Mouse (Mus musculus) sigmoid colon, adult 10 weeks (tissue): ENCODE measurements around the gene Astl. TPM values are rescaled to one million over a fixed set of nuclear protein-coding genes. Genes with fewer than 3 reads are reported as not detected.

ENCODE experiments used
- polyA plus RNA-seq: library from polyadenylated mRNA; stranded (reverse); fragments of 350-450 nt; fragmentation: Illumina TruSeq; extraction: RNeasy Lipid Tissue Mini Kit (QIAGEN cat#74804); gene quantifications from one replicate; pipeline ENCODE4 v1.2.3, GENCODE M21; 2014; ENCODE audit warnings: low read depth, low replicate concordance

Astl gene
- not detected for polyA plus RNA-seq

GRCm38 (mm10) chr2:127338416-127338815, at the start of gene Astl:
Gene Astl (plus strand): TSS chr2:127338639.

GRCm38 (mm10) chr2:127335767-127336496, 2.5 kb upstream of the Astl start, which contains the start of gene Dusp2:
Gene Dusp2 (plus strand): TSS chr2:127336159.

DNA sequence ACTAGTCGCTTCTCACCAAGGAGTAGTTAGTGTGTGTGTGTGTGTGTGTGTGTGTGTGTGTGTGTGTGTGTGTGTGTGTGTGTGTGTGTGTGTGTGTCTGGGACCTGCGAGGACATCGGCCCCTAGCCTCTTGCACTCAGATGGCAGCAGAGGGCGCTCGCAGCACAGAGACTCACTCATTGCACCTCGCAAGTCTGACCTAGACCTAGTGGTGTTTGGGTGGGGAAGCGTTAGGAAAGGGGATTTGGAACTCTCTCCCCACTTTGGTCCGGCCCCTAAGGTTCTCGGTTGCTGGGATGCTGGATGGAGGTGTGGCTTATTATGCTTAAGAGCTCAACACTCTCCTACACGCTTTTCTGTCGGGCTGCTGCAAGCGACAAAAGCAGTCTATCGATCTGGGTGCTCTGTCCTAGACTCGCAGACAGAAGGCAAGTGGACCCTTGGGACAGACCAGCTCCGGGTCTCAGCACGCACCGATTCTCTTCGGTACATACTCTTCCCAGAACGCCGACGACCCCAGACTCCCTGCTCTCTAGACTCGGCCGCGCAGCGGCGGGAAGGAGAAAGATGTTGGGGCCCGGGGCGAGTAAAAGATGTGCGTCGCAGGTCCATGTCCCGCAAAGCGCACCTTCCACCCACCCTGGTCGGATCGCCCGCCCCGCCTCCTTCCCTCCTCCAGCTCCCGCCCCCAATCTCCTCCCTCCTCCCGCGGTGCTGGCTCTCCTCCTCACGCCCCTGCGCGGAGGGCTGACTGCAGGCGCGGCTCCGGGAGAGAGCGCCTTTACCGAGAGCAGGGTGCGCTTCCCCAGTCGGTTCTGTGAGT, 24.2 kb downstream of the Astl start, which contains the start of gene Adra2b:
Gene Adra2b (plus strand): TSS at position 750 of the 823 bp plus-strand sequence.

Other genes starting within 250 kb of the Astl start
- 12.3 TPM for gene Ncaph, start 204.7 kb upstream of the Astl start, polyA plus RNA-seq
- 1.2 TPM for gene Itpripl1, start 195.2 kb upstream of the Astl start, polyA plus RNA-seq
- 1.4 TPM for gene 1810024B03Rik, start 130.4 kb upstream of the Astl start, polyA plus RNA-seq
- gene Snrnp200, start 130.3 kb upstream of the Astl start, polyA plus RNA-seq = 27.1 TPM
- 24.5 TPM for gene Ciao1, start 90.8 kb upstream of the Astl start, polyA plus RNA-seq
- 73.6 TPM for gene Tmem127, start 90.7 kb upstream of the Astl start, polyA plus RNA-seq
- gene Stard7, start 68.4 kb upstream of the Astl start, polyA plus RNA-seq = 145 TPM
- gene Dusp2, start 2.5 kb upstream of the Astl start, polyA plus RNA-seq = 0.41 TPM
- not detected for gene Adra2b, start 24.6 kb downstream of the Astl start, polyA plus RNA-seq
- gene Gpat2, start 86.6 kb downstream of the Astl start, polyA plus RNA-seq = not detected
- gene Fahd2a, start 105.9 kb downstream of the Astl start, polyA plus RNA-seq = 6.5 TPM
- gene Kcnip3, start 183.5 kb downstream of the Astl start, polyA plus RNA-seq = 0.69 TPM
- not detected for gene Prom2, start 202.8 kb downstream of the Astl start, polyA plus RNA-seq
- gene Zfp661, start 248.5 kb downstream of the Astl start, polyA plus RNA-seq = 5.2 TPM
- gene Mrps5, start 248.6 kb downstream of the Astl start, polyA plus RNA-seq = 18.4 TPM